Mouse (Mus musculus) left cerebral cortex, adult 9 months (tissue): ENCODE data around the gene Lclat1.

Experiments used
- DNase-seq, 2 experiments: peaks; one replicate each; pipeline ENCODE4 v3.0.0; 2022; ENCODE audit warnings: low spot score in 2 of 2

Lclat1 gene

GRCm38 (mm10) chr17:73107158-73108157 lies at the start of gene Lclat1:
Gene Lclat1 (plus strand): TSS chr17:73107985.
- peak; percentile 91 to 96 for DNase-seq

- no peak for DNase-seq
Observed at GRCm38 (mm10) chr17:73058319-73058718, 49.5 kb upstream of the Lclat1 start.

- DNase-seq, result no peak
Observed at GRCm38 (mm10) chr17:73060224-73060896, 47.4 kb upstream of the Lclat1 start.

- DNase-seq, result no peak
Observed at GRCm38 (mm10) chr17:73060897-73061252, 46.9 kb upstream of the Lclat1 start.

- DNase-seq, result no peak
Observed at GRCm38 (mm10) chr17:73062701-73063100, 45.1 kb upstream of the Lclat1 start.

- no peak for DNase-seq
Observed at GRCm38 (mm10) chr17:73063299-73063698, 44.5 kb upstream of the Lclat1 start.

- no peak for DNase-seq
Observed at GRCm38 (mm10) chr17:73063781-73064180, 44.0 kb upstream of the Lclat1 start.

- DNase-seq, result peak in 1 of 2 experiments; percentile 12
Observed at GRCm38 (mm10) chr17:73066387-73067169, 41.2 kb upstream of the Lclat1 start.

- DNase-seq, result peak in 1 of 2 experiments; percentile 31
Observed at GRCm38 (mm10) chr17:73067423-73067822, 40.4 kb upstream of the Lclat1 start.

- no peak for DNase-seq
Observed at GRCm38 (mm10) chr17:73068321-73068992, 39.3 kb upstream of the Lclat1 start.

GRCm38 (mm10) chr17:73070466-73070865 lies 37.3 kb upstream of the Lclat1 start:
- no peak for DNase-seq

- no peak for DNase-seq
Observed at GRCm38 (mm10) chr17:73071725-73072263, 36.0 kb upstream of the Lclat1 start.

GRCm38 (mm10) chr17:73072286-73072685 lies 35.5 kb upstream of the Lclat1 start:
- DNase-seq, result peak in 1 of 2 experiments; percentile 8

GRCm38 (mm10) chr17:73074631-73075030 lies 33.2 kb upstream of the Lclat1 start:
- DNase-seq, result no peak

- peak; percentile 39 to 56 for DNase-seq
Observed at GRCm38 (mm10) chr17:73075238-73075890, 32.4 kb upstream of the Lclat1 start.

GRCm38 (mm10) chr17:73077638-73078037 lies 30.1 kb upstream of the Lclat1 start:
- no peak for DNase-seq

GRCm38 (mm10) chr17:73081360-73082133 lies 26.2 kb upstream of the Lclat1 start:
- no peak for DNase-seq

- DNase-seq, result no peak
Observed at GRCm38 (mm10) chr17:73082506-73083196, 25.1 kb upstream of the Lclat1 start.
